Mouse (Mus musculus) CH12.LX (cell line): Measurements from ENCODE around the gene Tmem82.

ENCODE experiments used
- CTCF ChIP-seq, 2 experiments: IDR thresholded peaks in 1 of 2; conservative IDR thresholded peaks in 1 of 2; 2 replicates each; pipeline ENCODE4 v1.5.1; 2011 to 2012; ENCODE audit warnings: low read depth in 2 of 2, low read length in 2 of 2, improper control_type of control experiment in 1 of 2, inconsistent platforms in 1 of 2, mild to moderate bottlenecking in 1 of 2, moderate library complexity in 1 of 2
- E2F4 ChIP-seq: IDR thresholded peaks from 2 replicates; pipeline ENCODE4 v1.6.1; 2011; ENCODE audit warnings: low read depth, low read length, improper control_type of control experiment; ENCODE audit not compliant: insufficient replicate concordance
- EP300 ChIP-seq: IDR thresholded peaks from 2 replicates; pipeline ENCODE4 v1.6.1; 2011; ENCODE audit warnings: low read length, improper control_type of control experiment
- MAX ChIP-seq: IDR thresholded peaks from 2 replicates; pipeline ENCODE4 v1.6.1; 2011; ENCODE audit warnings: low read length, improper control_type of control experiment
- MAZ ChIP-seq: IDR thresholded peaks from 2 replicates; pipeline ENCODE4 v1.6.1; 2012; ENCODE audit warnings: low read depth, mild to moderate bottlenecking, inconsistent platforms, low read length, improper control_type of control experiment, moderate library complexity
- POLR2A ChIP-seq: IDR thresholded peaks from 2 replicates; pipeline ENCODE4 v1.6.1; 2011; ENCODE audit warnings: low read depth, mild to moderate bottlenecking, improper control_type of control experiment, low read length
- SIN3A ChIP-seq: IDR thresholded peaks from 2 replicates; pipeline ENCODE4 v1.6.1; 2012; ENCODE audit warnings: low read length, improper control_type of control experiment, inconsistent platforms
- UBTF ChIP-seq: IDR thresholded peaks from 2 replicates; pipeline ENCODE4 v1.6.1; 2012; ENCODE audit warnings: low read depth, mild to moderate bottlenecking, inconsistent platforms, low read length, improper control_type of control experiment, moderate library complexity
- ZC3H11A ChIP-seq: IDR thresholded peaks from 2 replicates; pipeline ENCODE4 v1.6.1; 2012; ENCODE audit warnings: low read depth, mild to moderate bottlenecking, inconsistent platforms, low read length, improper control_type of control experiment
- ZMIZ1 ChIP-seq: IDR thresholded peaks from 2 replicates; pipeline ENCODE4 v1.6.1; 2012; ENCODE audit warnings: low read depth, mild to moderate bottlenecking, inconsistent platforms, low read length, improper control_type of control experiment
- ZNF384 ChIP-seq: IDR thresholded peaks from 2 replicates; pipeline ENCODE4 v1.6.1; 2012; ENCODE audit warnings: low read depth, low read length, improper control_type of control experiment, inconsistent platforms

DNA sequence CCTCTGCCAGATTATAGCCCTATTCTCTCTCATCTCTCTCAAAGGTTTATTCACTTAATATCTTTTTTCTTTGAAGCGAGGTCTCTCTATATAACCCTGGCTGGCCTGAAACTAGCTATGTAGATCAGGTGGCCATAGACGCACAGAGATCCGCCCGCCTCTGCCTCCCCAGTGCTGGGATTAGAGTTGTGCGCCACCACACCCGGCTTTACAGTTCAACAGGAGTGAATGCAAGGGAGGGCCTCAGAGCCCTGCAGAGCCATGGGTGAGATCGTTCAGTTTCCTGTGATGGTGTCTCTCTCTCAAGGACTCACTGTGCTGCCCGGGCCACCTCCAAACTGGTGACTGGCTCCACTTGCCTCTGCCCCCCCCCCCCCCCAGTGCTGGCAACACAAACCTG lies 5.7 kb upstream of the Tmem82 start:
- no peak for TF ChIP-seq MAZ
- no peak for TF ChIP-seq CTCF (conservative IDR thresholded peaks at IDR 0.05 in 1 of 2, IDR thresholded peaks at IDR 0.05 in 1 of 2; ENCODE audit: low read depth in 2 of 2, low read length in 2 of 2)
- no peak for TF ChIP-seq POLR2A
- TF ChIP-seq EP300: no peak
- TF ChIP-seq ZNF384: no peak
- no peak for TF ChIP-seq SIN3A
- no peak for TF ChIP-seq ZMIZ1
- TF ChIP-seq E2F4: no peak
- TF ChIP-seq UBTF: no peak
- TF ChIP-seq ZC3H11A: no peak
- no peak for TF ChIP-seq MAX
